Mouse (Mus musculus) stomach, embryonic 16.5 days (tissue): ENCODE results near the gene Sdc3. TPM values are rescaled to one million over a fixed set of nuclear protein-coding genes. Genes with fewer than 3 reads are reported as not detected.

Source experiments
- ATAC-seq: fragments of 200-750 bp; cut with Nextera tagmentation; 2 replicates; pipeline ENCODE4 v1.8.0; 2017; ENCODE audit warnings: moderate number of reproducible peaks, moderate TSS enrichment; ENCODE audit not compliant: insufficient read depth, low FRiP score
- H3K27ac ChIP-seq: fragments of 300-500 bp; sonication (generic); 2 replicates; pipeline ENCODE4 v1.5.1; 2014; ENCODE audit warnings: low read length
- H3K27me3 ChIP-seq: fragments of 300-500 bp; sonication (generic); 2 replicates; pipeline ENCODE4 v1.6.1; 2014; ENCODE audit warnings: low read length, control low read depth, mixed read lengths; ENCODE audit not compliant: control insufficient read depth, insufficient read depth
- H3K36me3 ChIP-seq: fragments of 300-500 bp; sonication (generic); 2 replicates; pipeline ENCODE4 v1.6.1; 2014; ENCODE audit warnings: low read length; ENCODE audit not compliant: control insufficient read depth, insufficient read depth
- H3K4me1 ChIP-seq: fragments of 300-500 bp; sonication (generic); 2 replicates; pipeline ENCODE4 v1.6.1; 2014; ENCODE audit warnings: low read length, control low read depth, mixed read lengths; ENCODE audit not compliant: control insufficient read depth, insufficient read depth
- H3K4me2 ChIP-seq: fragments of 300-500 bp; sonication (generic); 2 replicates; pipeline ENCODE4 v1.6.1; 2014; ENCODE audit warnings: low read depth, low read length, mixed read lengths
- H3K4me3 ChIP-seq: fragments of 300-500 bp; sonication (generic); replicated peaks from 2 replicates; pipeline ENCODE4 v1.5.1; 2014; ENCODE audit warnings: mild to moderate bottlenecking, low read length
- H3K9ac ChIP-seq: fragments of 300-500 bp; sonication (generic); 2 replicates; pipeline ENCODE4 v1.6.1; 2014; ENCODE audit warnings: low read length
- H3K9me3 ChIP-seq: fragments of 300-500 bp; sonication (generic); replicated peaks from 2 replicates; pipeline ENCODE4 v1.6.1; 2016; ENCODE audit warnings: low read length, control low read depth; ENCODE audit not compliant: control insufficient read depth
- WGBS: fragments of 180-500 bp; shearing (Covaris S2); extraction: QIAGEN DNeasy Blood & Tissue Kit; methylation state at CpG from one replicate; pipeline ENCODE4 v1.1.7; 2014; 5-methylcytosine and 5-hydroxymethylcytosine counted together
- polyA plus RNA-seq: library from polyadenylated mRNA; unstranded; fragments of >200 nt; fragmentation: Nextera tagmentation; extraction: Ambion mirVana; gene quantifications from 2 replicates; pipeline ENCODE4 v1.2.1, GENCODE M21; 2015

The Sdc3 gene
- 23.2 and 25.2 TPM in 2 replicates for polyA plus RNA-seq

GRCm38 (mm10) chr4:130792376-130793179 is at the start of gene Sdc3:
Sdc3 (plus strand) TSS chr4:130792537.
- 2% methylated on average over 71 of the region's 99 CpGs for WGBS
- Histone ChIP-seq H3K9me3 (no peaks in the 10 kb centered on the region), H3K4me3 (peak within 1 kb of the TSS; percentile 63), H3K27ac (peak within 1 kb of the TSS; percentile 47; the same call in 1 of the 2 replicates), H3K9ac (peak within 1 kb of the TSS; percentile 88), H3K36me3 (no peaks in the 10 kb centered on the region), H3K4me1 (peaks cover 16% of the 10 kb centered on the region), H3K27me3 (no peaks in the 10 kb centered on the region), H3K4me2 (peak within 1 kb of the TSS; percentile 90)
- ATAC-seq = peak; percentile 32

GRCm38 (mm10) chr4:130744058-130744457 is 48.3 kb upstream of the Sdc3 start:
- H3K36me3 ChIP-seq = peaks cover 33% of the 10 kb centered on the region; the same call in 1 of the 2 replicates
- no peak overlapping the region for H3K4me2 ChIP-seq
- WGBS = 78% methylated on average over 4 of the region's 4 CpGs

GRCm38 (mm10) chr4:130745561-130746306 is 46.6 kb upstream of the Sdc3 start:
- Histone ChIP-seq H3K9ac (no peak overlapping the region), H3K36me3 (peaks cover 33% of the 10 kb centered on the region), H3K4me1 (no peaks in the 10 kb centered on the region), H3K4me3 (no peak overlapping the region), H3K4me2 (no peak overlapping the region), H3K27ac (no peak overlapping the region), H3K27me3 (no peaks in the 10 kb centered on the region), H3K9me3 (no peaks in the 10 kb centered on the region)
- WGBS = 60% methylated on average over 5 of the region's 5 CpGs
- ATAC-seq = no peak

More at GRCm38 (mm10) chr4:130744058-130744457, 48.3 kb upstream of the Sdc3 start:
- Histone ChIP-seq H3K9me3 (no peaks in the 10 kb centered on the region), H3K4me1 (no peaks in the 10 kb centered on the region), H3K4me3 (no peak overlapping the region), H3K27ac (no peak overlapping the region), H3K27me3 (no peaks in the 10 kb centered on the region), H3K9ac (no peak overlapping the region)
- ATAC-seq = no peak

- H3K4me2 ChIP-seq = no peak overlapping the region
- H3K27me3 ChIP-seq = no peaks in the 10 kb centered on the region
- no peak overlapping the region for H3K9ac ChIP-seq
- no peak overlapping the region for H3K27ac ChIP-seq
- no peaks in the 10 kb centered on the region for H3K4me1 ChIP-seq
- H3K9me3 ChIP-seq = no peaks in the 10 kb centered on the region
- 57% methylated on average over 7 of the region's 7 CpGs for WGBS
- peaks cover 39% of the 10 kb centered on the region for H3K36me3 ChIP-seq
- H3K4me3 ChIP-seq = no peak overlapping the region
- no peak for ATAC-seq
Measured at GRCm38 (mm10) chr4:130749566-130749965, 42.8 kb upstream of the Sdc3 start.

GRCm38 (mm10) chr4:130751966-130752365 is 40.4 kb upstream of the Sdc3 start:
- Histone ChIP-seq H3K4me2 (no peak overlapping the region), H3K9ac (no peak overlapping the region), H3K27ac (no peak overlapping the region), H3K36me3 (peaks cover 37% of the 10 kb centered on the region), H3K4me3 (no peak overlapping the region), H3K4me1 (no peaks in the 10 kb centered on the region), H3K9me3 (no peaks in the 10 kb centered on the region), H3K27me3 (no peaks in the 10 kb centered on the region)
- 91% methylated on average over 2 of the region's 2 CpGs for WGBS
- no peak for ATAC-seq

- H3K9me3 ChIP-seq = no peaks in the 10 kb centered on the region
- no peak overlapping the region for H3K9ac ChIP-seq
- H3K27ac ChIP-seq = no peak overlapping the region
- H3K27me3 ChIP-seq = no peaks in the 10 kb centered on the region
- WGBS = 79% methylated on average over 7 of the region's 7 CpGs
- H3K4me3 ChIP-seq = no peak overlapping the region
- H3K4me2 ChIP-seq = no peak overlapping the region
- H3K36me3 ChIP-seq = peaks cover 33% of the 10 kb centered on the region
- no peak for ATAC-seq
- no peaks in the 10 kb centered on the region for H3K4me1 ChIP-seq
Measured at GRCm38 (mm10) chr4:130752591-130752990, 39.7 kb upstream of the Sdc3 start.

GRCm38 (mm10) chr4:130753755-130754154 is 38.6 kb upstream of the Sdc3 start:
- H3K4me3 ChIP-seq = no peak overlapping the region
- no peaks in the 10 kb centered on the region for H3K27me3 ChIP-seq
- no peak overlapping the region for H3K9ac ChIP-seq
- H3K9me3 ChIP-seq = no peaks in the 10 kb centered on the region
- H3K4me2 ChIP-seq = no peak overlapping the region
- ATAC-seq = no peak
- H3K4me1 ChIP-seq = no peaks in the 10 kb centered on the region
- WGBS = 66% methylated on average over 5 of the region's 5 CpGs
- no peak overlapping the region for H3K27ac ChIP-seq
- H3K36me3 ChIP-seq = peaks cover 32% of the 10 kb centered on the region

- WGBS = 69% methylated on average over 2 of the region's 2 CpGs
- H3K4me1 ChIP-seq = no peaks in the 10 kb centered on the region
- no peak overlapping the region for H3K9ac ChIP-seq
- H3K27ac ChIP-seq = no peak overlapping the region
- no peak overlapping the region for H3K4me3 ChIP-seq
- no peak overlapping the region for H3K4me2 ChIP-seq
- no peak for ATAC-seq
- H3K9me3 ChIP-seq = no peaks in the 10 kb centered on the region
- no peaks in the 10 kb centered on the region for H3K27me3 ChIP-seq
- H3K36me3 ChIP-seq = peaks cover 39% of the 10 kb centered on the region
Measured at GRCm38 (mm10) chr4:130754776-130755175, 37.6 kb upstream of the Sdc3 start.

- Histone ChIP-seq H3K4me2 (no peak overlapping the region), H3K27me3 (no peaks in the 10 kb centered on the region), H3K9me3 (no peaks in the 10 kb centered on the region), H3K36me3 (peaks cover 31% of the 10 kb centered on the region), H3K9ac (no peak overlapping the region), H3K27ac (no peak overlapping the region), H3K4me3 (no peak overlapping the region), H3K4me1 (no peaks in the 10 kb centered on the region)
- WGBS = 78% methylated on average over 2 of the region's 2 CpGs
- ATAC-seq = no peak
Measured at GRCm38 (mm10) chr4:130759875-130760274, 32.5 kb upstream of the Sdc3 start.
